Mouse (Mus musculus) small intestine, adult 2 months (tissue): ENCODE results near the gene Cnnm2. TPM values are rescaled to one million over a fixed set of nuclear protein-coding genes. Genes with fewer than 3 reads are reported as not detected.

Source experiments
- H3K27ac ChIP-seq: fragments of 200-500 bp; 2 replicates; pipeline ENCODE4 v1.5.1; 2012; ENCODE audit warnings: low read depth, low read length, control low read depth, inconsistent platforms; ENCODE audit not compliant: insufficient read depth
- H3K27me3 ChIP-seq: fragments of 200-500 bp; 2 replicates; pipeline ENCODE4 v1.6.1; 2012; ENCODE audit warnings: mild to moderate bottlenecking, moderate library complexity, low read length, inconsistent platforms; ENCODE audit not compliant: control insufficient read depth, insufficient read depth
- H3K36me3 ChIP-seq: fragments of 200-500 bp; 2 replicates; pipeline ENCODE4 v1.6.1; 2012; ENCODE audit warnings: mild to moderate bottlenecking, low read length, control low read depth, inconsistent platforms; ENCODE audit not compliant: control insufficient read depth, insufficient read depth
- H3K4me1 ChIP-seq: fragments of 200-500 bp; 2 replicates; pipeline ENCODE4 v1.6.1; 2012; ENCODE audit warnings: low read length, inconsistent platforms, mixed read lengths; ENCODE audit not compliant: control insufficient read depth, insufficient read depth, insufficient read length
- H3K4me3 ChIP-seq: fragments of 200-500 bp; 2 replicates; pipeline ENCODE4 v1.5.1; 2012; ENCODE audit warnings: low read depth, mild to moderate bottlenecking, control low read depth, inconsistent platforms, low read length, moderate library complexity
- CTCF ChIP-seq: fragments of 200-500 bp; IDR thresholded peaks from 2 replicates; pipeline ENCODE4 v1.5.1; 2012; ENCODE audit warnings: low read depth, mild to moderate bottlenecking, control low read depth, inconsistent platforms, low read length, moderate library complexity, mixed read lengths; ENCODE audit not compliant: insufficient replicate concordance, insufficient read length; ENCODE audit errors: extremely low read depth
- POLR2A ChIP-seq: fragments of 200-500 bp; IDR thresholded peaks from 2 replicates; pipeline ENCODE4 v1.6.1; 2012; ENCODE audit warnings: low read depth, mild to moderate bottlenecking, control low read depth, inconsistent platforms, low read length, moderate library complexity
- WGBS: fragments of 180-500 bp; shearing (Covaris S2); methylation state at CpG from one replicate; pipeline ENCODE4 v1.1.7; 2018; 5-methylcytosine and 5-hydroxymethylcytosine counted together
- polyA plus RNA-seq: library from polyadenylated mRNA; depleted of rRNA; stranded (reverse); fragments of >200 nt; gene quantifications from 2 replicates; pipeline ENCODE4 v1.2.3, GENCODE M21; 2012

Cnnm2 gene
- polyA plus RNA-seq, 1 experiment: 16.9 TPM

GRCm38 (mm10) chr19:46885365-46885764 lies 124.0 kb downstream of the Cnnm2 start:
- WGBS: 92% methylated on average over 4 of the region's 4 CpGs
- TF ChIP-seq CTCF: no peak
- TF ChIP-seq POLR2A: no peak
- Histone ChIP-seq H3K27ac (no peak overlapping the region), H3K27me3 (no peaks in the 10 kb centered on the region), H3K36me3 (peaks cover 12% of the 10 kb centered on the region), H3K4me3 (no peak overlapping the region), H3K4me1 (no peaks in the 10 kb centered on the region)

- no peak overlapping the region for H3K4me3 ChIP-seq
- 79% methylated on average over 7 of the region's 7 CpGs for WGBS
- peaks cover 16% of the 10 kb centered on the region for H3K36me3 ChIP-seq
- no peak overlapping the region for H3K27ac ChIP-seq
- no peaks in the 10 kb centered on the region for H3K27me3 ChIP-seq
- H3K4me1 ChIP-seq: no peaks in the 10 kb centered on the region
- TF ChIP-seq CTCF (no peak), POLR2A (no peak)
These were observed 125.4 kb downstream of the Cnnm2 start for GRCm38 (mm10) chr19:46886826-46887225.

GRCm38 (mm10) chr19:46887811-46888527 lies 126.6 kb downstream of the Cnnm2 start:
- H3K4me1 ChIP-seq: no peaks in the 10 kb centered on the region
- no peak overlapping the region for H3K4me3 ChIP-seq
- H3K27me3 ChIP-seq: no peaks in the 10 kb centered on the region
- TF ChIP-seq POLR2A (no peak), CTCF (no peak)
- WGBS: 72% methylated on average over 14 of the region's 14 CpGs
- no peak overlapping the region; the same call in 1 of the 2 replicates for H3K27ac ChIP-seq
- H3K36me3 ChIP-seq: peaks cover 20% of the 10 kb centered on the region

- no peaks in the 10 kb centered on the region for H3K4me1 ChIP-seq
- WGBS: 94% methylated on average over 8 of the region's 8 CpGs
- no peak overlapping the region for H3K4me3 ChIP-seq
- H3K36me3 ChIP-seq: peaks cover 25% of the 10 kb centered on the region
- no peak overlapping the region for H3K27ac ChIP-seq
- no peaks in the 10 kb centered on the region for H3K27me3 ChIP-seq
- TF ChIP-seq POLR2A: no peak
- TF ChIP-seq CTCF: no peak
These were observed 128.3 kb downstream of the Cnnm2 start for GRCm38 (mm10) chr19:46889666-46890065.

GRCm38 (mm10) chr19:46890657-46891056 lies 129.3 kb downstream of the Cnnm2 start:
- no peak overlapping the region for H3K4me3 ChIP-seq
- H3K4me1 ChIP-seq: no peaks in the 10 kb centered on the region
- peaks cover 28% of the 10 kb centered on the region for H3K36me3 ChIP-seq
- no peak for TF ChIP-seq POLR2A
- no peak for TF ChIP-seq CTCF
- no peaks in the 10 kb centered on the region for H3K27me3 ChIP-seq
- WGBS: 95% methylated on average over 8 of the region's 8 CpGs
- no peak overlapping the region for H3K27ac ChIP-seq

- 81% methylated on average over 3 of the region's 3 CpGs for WGBS
- peaks cover 34% of the 10 kb centered on the region for H3K36me3 ChIP-seq
- no peak for TF ChIP-seq CTCF
- no peak for TF ChIP-seq POLR2A
These were observed 131.5 kb downstream of the Cnnm2 start for GRCm38 (mm10) chr19:46892856-46893255.

GRCm38 (mm10) chr19:46893484-46893883 lies 132.1 kb downstream of the Cnnm2 start:
- no peak overlapping the region for H3K27ac ChIP-seq
- H3K4me1 ChIP-seq: no peaks in the 10 kb centered on the region
- no peaks in the 10 kb centered on the region for H3K27me3 ChIP-seq
- H3K36me3 ChIP-seq: peaks cover 34% of the 10 kb centered on the region
- no peak for TF ChIP-seq CTCF
- no peak for TF ChIP-seq POLR2A
- H3K4me3 ChIP-seq: no peak overlapping the region
- WGBS: 88% methylated on average over 7 of the region's 7 CpGs

More at GRCm38 (mm10) chr19:46892856-46893255, 131.5 kb downstream of the Cnnm2 start:
- H3K27ac ChIP-seq: no peak overlapping the region
- no peaks in the 10 kb centered on the region for H3K4me1 ChIP-seq
- H3K4me3 ChIP-seq: no peak overlapping the region
- no peaks in the 10 kb centered on the region for H3K27me3 ChIP-seq
